ENCODE assay signal across 22 mouse cellular contexts in genomic region chrX:162590145-162590790, GRCm38 (mm10). TPM values are rescaled to one million over a fixed set of nuclear protein-coding genes. Genes with fewer than 3 reads are reported as not detected.
DNase-seq lines count a peak whose midpoint lies in the region; ATAC-seq and TF ChIP-seq lines count a peak whose summit lies in the region.
"Had no signal": no experiment of that assay in that cellular context is flagged by ENCODE, and none has a peak within 500 bp of the region (broad histone marks: within the 10 kb centered on the region; RNA-seq: fewer than 3 reads in every experiment).

No protein-coding gene starts in this region.

- no peak overlapping the region for H3K4me3 ChIP-seq in midbrain, embryonic 14.5 days (replicated peaks; ENCODE audit: low read depth, low read length)
- H3K4me3 ChIP-seq in midbrain, embryonic 10.5 days: no peak overlapping the region
- H3K4me3 ChIP-seq in cerebellum, adult 2 months (replicated peaks; ENCODE audit: insufficient read depth, low read depth, low read length): no peak overlapping the region
- H3K4me3 ChIP-seq in intestine, postnatal 0 days (ENCODE audit: low read depth, low read length): no peak overlapping the region
- H3K4me3 ChIP-seq: forebrain, embryonic 13.5 days; neural tube, embryonic 12.5 days had no signal

- no peaks in the 10 kb centered on the region for H3K36me3 ChIP-seq in midbrain, embryonic 14.5 days (ENCODE audit: control insufficient read depth, insufficient read depth, low read length)
- no peaks in the 10 kb centered on the region for H3K36me3 ChIP-seq in midbrain, embryonic 10.5 days
- no peaks in the 10 kb centered on the region for H3K36me3 ChIP-seq in intestine, postnatal 0 days (ENCODE audit: control insufficient read depth, insufficient read depth)
- H3K36me3 ChIP-seq: G1E; neural tube, embryonic 12.5 days had no signal

- TF ChIP-seq POLR2A in cerebellum, adult 2 months (IDR thresholded peaks at IDR 0.05; ENCODE audit: borderline replicate concordance, insufficient read depth, low read length): no peak

- H3K9me3 ChIP-seq in midbrain, embryonic 14.5 days (ENCODE audit: control insufficient read depth, low read length): no peaks in the 10 kb centered on the region
- H3K9me3 ChIP-seq in midbrain, embryonic 10.5 days (replicated peaks): no peaks in the 10 kb centered on the region
- H3K9me3 ChIP-seq in intestine, postnatal 0 days (ENCODE audit: control insufficient read depth): no peaks in the 10 kb centered on the region
- H3K9me3 ChIP-seq: forebrain, embryonic 13.5 days; G1E; neural tube, embryonic 12.5 days had no signal

- TF ChIP-seq CTCF in cerebellum, adult 2 months (IDR thresholded peaks at IDR 0.05; ENCODE audit: borderline replicate concordance, insufficient read depth, low read depth, low read length): no peak
- no peak for TF ChIP-seq CTCF in intestine, postnatal 0 days (IDR thresholded peaks at IDR 0.05; ENCODE audit: low read depth)

- H3K27me3 ChIP-seq in midbrain, embryonic 14.5 days (ENCODE audit: control insufficient read depth, insufficient read depth, low read length): no peaks in the 10 kb centered on the region
- peaks cover 63% of the 10 kb centered on the region for H3K27me3 ChIP-seq in midbrain, embryonic 10.5 days (ENCODE audit: low read depth, poor library complexity, severe bottlenecking)
- H3K27me3 ChIP-seq in cerebellum, adult 2 months (ENCODE audit: control insufficient read depth, insufficient read depth, low read length): no peaks in the 10 kb centered on the region
- H3K27me3 ChIP-seq in intestine, postnatal 0 days (replicated peaks; ENCODE audit: control insufficient read depth, insufficient read depth, low read length): no peaks in the 10 kb centered on the region
- H3K27me3 ChIP-seq: CH12.LX; forebrain, embryonic 13.5 days; neural tube, embryonic 12.5 days had no signal

- peak; percentile 22 for DNase-seq in kidney, adult 9 months
- no peak for DNase-seq in kidney, postnatal 14 days
- peak; percentile 8 for DNase-seq in midbrain, embryonic 14.5 days
- DNase-seq in midbrain, embryonic 10.5 days (ENCODE audit: low spot score): no peak
- DNase-seq in cerebellum, adult 2 months: peak; percentile 40 to 66
- DNase-seq in retina, embryonic 14.5 days (ENCODE audit: low spot score): peak; percentile 7
- DNase-seq: B cell, adult 2 months; gastrocnemius, postnatal 36 days; heart, postnatal 36 days; layer of hippocampus, adult 9-11 months; liver; thymus, adult 18-20 months; thymus, postnatal 36 days had no signal

- no peak overlapping the region for H3K4me2 ChIP-seq in midbrain, embryonic 14.5 days (ENCODE audit: low read length)
- no peak overlapping the region for H3K4me2 ChIP-seq in intestine, postnatal 0 days (replicated peaks; ENCODE audit: low read depth)
- H3K4me2 ChIP-seq: forebrain, embryonic 13.5 days; hindbrain, embryonic 14.5 days; neural tube, embryonic 12.5 days had no signal

- no peak for ATAC-seq in midbrain, embryonic 14.5 days (ENCODE audit: low FRiP score, low TSS enrichment)
- no peak for ATAC-seq in intestine, postnatal 0 days
- ATAC-seq: forebrain, embryonic 13.5 days; lung, postnatal 0 days had no signal

- no peaks in the 10 kb centered on the region for H3K4me1 ChIP-seq in midbrain, embryonic 14.5 days (ENCODE audit: control insufficient read depth, insufficient read depth, low read length)
- no peaks in the 10 kb centered on the region for H3K4me1 ChIP-seq in midbrain, embryonic 10.5 days
- H3K4me1 ChIP-seq in cerebellum, adult 2 months (ENCODE audit: control insufficient read depth, insufficient read depth, low read length): peaks cover 15% of the 10 kb centered on the region
- H3K4me1 ChIP-seq in intestine, postnatal 0 days (replicated peaks; ENCODE audit: control insufficient read depth, insufficient read depth, low read length): no peaks in the 10 kb centered on the region
- H3K4me1 ChIP-seq: forebrain, embryonic 13.5 days; neural tube, embryonic 12.5 days had no signal

- H3K9ac ChIP-seq in midbrain, embryonic 14.5 days (replicated peaks; ENCODE audit: low read length): no peak overlapping the region
- H3K9ac ChIP-seq in intestine, postnatal 0 days (ENCODE audit: low read depth, low read length): no peak overlapping the region
- H3K9ac ChIP-seq: forebrain, embryonic 13.5 days; hindbrain, embryonic 14.5 days; liver, postnatal 0 days; neural tube, embryonic 12.5 days had no signal

- H3K27ac ChIP-seq in midbrain, embryonic 14.5 days (replicated peaks; ENCODE audit: low read depth, low read length): no peak overlapping the region
- H3K27ac ChIP-seq in midbrain, embryonic 10.5 days (replicated peaks): no peak overlapping the region
- H3K27ac ChIP-seq in cerebellum, adult 2 months (ENCODE audit: insufficient read depth, low read length): peak overlapping the region; percentile 88
- H3K27ac ChIP-seq in intestine, postnatal 0 days (ENCODE audit: low read depth, low read length): no peak overlapping the region
- H3K27ac ChIP-seq: forebrain, embryonic 13.5 days; hindbrain, embryonic 14.5 days; macrophage; neural tube, embryonic 12.5 days had no signal

- 54% methylated on average over 6 of the region's 6 CpGs for WGBS in midbrain, embryonic 14.5 days
- 81% methylated on average over 6 of the region's 6 CpGs for WGBS in midbrain, embryonic 10.5 days
- 18% methylated on average over 6 of the region's 6 CpGs for WGBS in cerebellum, adult 2 months
- WGBS in intestine, postnatal 0 days: 74% methylated on average over 6 of the region's 6 CpGs

RNA-seq across cellular contexts. Expression of gene Reps2, which starts 53.2 kb away (rescaled TPM):
- 4.3 and 4.9 TPM in 2 replicates for polyA plus RNA-seq in midbrain, embryonic 14.5 days (2014; fragmentation: Nextera tagmentation; extraction: Ambion mirVana)
- polyA plus RNA-seq in midbrain, embryonic 10.5 days (2016; fragmentation: Nextera tagmentation; extraction: Ambion mirVana): 0.29 and 0.31 TPM in 2 replicates
- 24.6 and 24.8 TPM in 2 replicates for polyA plus RNA-seq in cerebellum, adult 2 months (2012; rRNA removed)
- 0.48 and 0.60 TPM in 2 replicates for polyA plus RNA-seq in intestine, postnatal 0 days (2015; fragmentation: Nextera tagmentation; extraction: Ambion mirVana)

Comparison
In these comparisons a context has a peak if more than half of its experiments do, and no peak if none do; other contexts are left out.
1. DNase-seq: peak in kidney, adult 9 months (single experiment), midbrain, embryonic 14.5 days (single experiment), cerebellum, adult 2 months (2 of 2) and retina, embryonic 14.5 days (single experiment); none in kidney, postnatal 14 days (single experiment) and midbrain, embryonic 10.5 days (single experiment).